Mouse (Mus musculus) lung, adult 2 months (tissue): ENCODE data around the gene Plpp3.

ENCODE experiments used
- CTCF ChIP-seq: fragments of 200-500 bp; IDR thresholded peaks from 2 replicates; pipeline ENCODE4 v1.5.1; 2011; ENCODE audit warnings: mild to moderate bottlenecking, low read length, control low read depth; ENCODE audit not compliant: insufficient read depth
- POLR2A ChIP-seq: fragments of 200-500 bp; IDR thresholded peaks from 2 replicates; pipeline ENCODE4 v1.6.1; 2011; ENCODE audit warnings: low read depth, mild to moderate bottlenecking, control low read depth, low read length, borderline replicate concordance; ENCODE audit errors: extremely low read depth

- TF ChIP-seq POLR2A (no peak), CTCF (no peak)
Observed at GRCm38 (mm10) chr4:105214438-105214837, 57.3 kb downstream of the Plpp3 start.
